Mouse (Mus musculus): ENCODE measurements at regions not wholly inside any gene's neighbourhood (a gene's known extent, or its start where the extent isn't known, plus 50 kb on each side); places are given as distances from the start of the nearest gene placed in this dataset.
A peak's percentile ranks its signal among the peaks of the same experiment; 100 is the strongest.

DNA sequence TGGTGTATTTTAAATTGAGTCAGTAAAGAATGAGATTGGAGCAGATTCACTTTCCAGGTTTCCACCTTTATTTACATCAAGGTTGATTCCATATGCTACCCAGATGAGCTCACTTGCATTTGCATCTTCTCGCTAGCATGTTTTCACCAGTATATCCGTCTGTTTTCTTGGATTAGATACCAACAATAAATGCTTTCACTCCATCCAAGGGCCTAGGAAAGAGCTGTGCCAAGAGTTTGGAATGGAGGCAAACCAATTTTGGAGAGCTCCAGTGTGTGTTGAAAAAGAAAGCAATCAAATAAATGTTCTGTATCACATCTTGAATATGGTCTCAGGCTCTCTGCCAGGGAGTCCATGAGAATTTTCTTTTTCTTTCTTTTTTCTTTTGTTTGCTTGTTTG is 72.6 kb upstream of the Raph1 start:
- no peaks in the 10 kb centered on the region for H3K27me3 ChIP-seq (replicated peaks; ENCODE audit: control insufficient read depth, insufficient read depth, low read length)
- H3K36me3 ChIP-seq (ENCODE audit: control insufficient read depth, insufficient read depth, low read length) = no peaks in the 10 kb centered on the region
- H3K4me2 ChIP-seq (ENCODE audit: low read length) = no peak overlapping the region
- WGBS = 71% methylated on average over 2 of the region's 2 CpGs
- H3K27ac ChIP-seq (ENCODE audit: low read depth, low read length) = no peak overlapping the region
- no peaks in the 10 kb centered on the region for H3K9me3 ChIP-seq (ENCODE audit: control insufficient read depth, low read length)
- H3K9ac ChIP-seq (ENCODE audit: low read depth, low read length) = no peak overlapping the region
- no peak overlapping the region for H3K4me3 ChIP-seq (ENCODE audit: low read length)
- ATAC-seq = no peak
- no peaks in the 10 kb centered on the region for H3K4me1 ChIP-seq (ENCODE audit: control insufficient read depth, insufficient read depth, low read depth, low read length)

- Histone ChIP-seq H3K4me1 (ENCODE audit: control insufficient read depth, insufficient read depth, low read depth, low read length) (no peaks in the 10 kb centered on the region), H3K4me3 (ENCODE audit: low read length) (no peak overlapping the region), H3K9me3 (ENCODE audit: control insufficient read depth, low read length) (no peaks in the 10 kb centered on the region), H3K4me2 (ENCODE audit: low read length) (no peak overlapping the region), H3K27ac (ENCODE audit: low read depth, low read length) (no peak overlapping the region), H3K9ac (ENCODE audit: low read depth, low read length) (no peak overlapping the region), H3K36me3 (ENCODE audit: control insufficient read depth, insufficient read depth, low read length) (no peaks in the 10 kb centered on the region), H3K27me3 (replicated peaks; ENCODE audit: control insufficient read depth, insufficient read depth, low read length) (no peaks in the 10 kb centered on the region)
- no peak for ATAC-seq
- WGBS = 63% methylated on average over 2 of the region's 2 CpGs
These were observed 72.2 kb upstream of the Raph1 start for GRCm38 (mm10) chr1:60639059-60639458.

DNA sequence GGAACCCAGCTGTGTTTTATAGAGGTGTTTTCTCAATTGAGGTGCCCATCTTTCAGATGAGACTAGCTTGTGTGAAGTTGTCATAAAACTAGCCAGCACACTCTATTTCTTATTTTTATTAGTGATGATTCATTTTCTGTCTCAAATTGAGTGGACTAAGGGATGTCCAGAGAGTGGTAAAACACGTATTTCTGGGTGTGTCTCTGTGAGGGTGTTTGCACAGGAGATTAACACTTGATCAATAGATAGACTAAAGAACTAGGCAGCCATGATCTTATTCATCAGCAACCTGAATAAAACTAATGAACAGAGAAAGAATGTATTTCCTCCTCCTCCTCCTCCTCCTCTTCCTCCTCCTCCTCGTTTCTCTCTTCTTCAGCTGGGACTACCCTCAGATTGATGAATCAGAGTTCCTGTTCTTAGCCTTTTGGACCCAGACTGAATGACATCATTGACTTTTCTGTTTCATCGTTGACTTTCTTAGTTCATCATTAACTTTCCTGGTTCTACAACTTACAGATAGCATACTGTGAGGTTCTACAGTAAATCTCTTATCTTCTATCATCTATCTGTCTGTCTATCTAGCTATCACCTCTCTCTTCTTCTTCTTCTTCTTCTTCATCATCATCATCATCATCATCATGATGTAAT is 70.0 kb upstream of the Raph1 start:
- no peak for ATAC-seq
- H3K9ac ChIP-seq (ENCODE audit: low read depth, low read length) = no peak overlapping the region
- no peak overlapping the region for H3K4me2 ChIP-seq (ENCODE audit: low read length)
- no peak overlapping the region for H3K27ac ChIP-seq (ENCODE audit: low read depth, low read length)
- no peak overlapping the region for H3K4me3 ChIP-seq (ENCODE audit: low read length)
- 84% methylated on average over 3 of the region's 3 CpGs for WGBS
- no peaks in the 10 kb centered on the region for H3K27me3 ChIP-seq (replicated peaks; ENCODE audit: control insufficient read depth, insufficient read depth, low read length)
- no peaks in the 10 kb centered on the region for H3K9me3 ChIP-seq (ENCODE audit: control insufficient read depth, low read length)
- H3K4me1 ChIP-seq (ENCODE audit: control insufficient read depth, insufficient read depth, low read depth, low read length) = no peaks in the 10 kb centered on the region
- no peaks in the 10 kb centered on the region for H3K36me3 ChIP-seq (ENCODE audit: control insufficient read depth, insufficient read depth, low read length)

DNA sequence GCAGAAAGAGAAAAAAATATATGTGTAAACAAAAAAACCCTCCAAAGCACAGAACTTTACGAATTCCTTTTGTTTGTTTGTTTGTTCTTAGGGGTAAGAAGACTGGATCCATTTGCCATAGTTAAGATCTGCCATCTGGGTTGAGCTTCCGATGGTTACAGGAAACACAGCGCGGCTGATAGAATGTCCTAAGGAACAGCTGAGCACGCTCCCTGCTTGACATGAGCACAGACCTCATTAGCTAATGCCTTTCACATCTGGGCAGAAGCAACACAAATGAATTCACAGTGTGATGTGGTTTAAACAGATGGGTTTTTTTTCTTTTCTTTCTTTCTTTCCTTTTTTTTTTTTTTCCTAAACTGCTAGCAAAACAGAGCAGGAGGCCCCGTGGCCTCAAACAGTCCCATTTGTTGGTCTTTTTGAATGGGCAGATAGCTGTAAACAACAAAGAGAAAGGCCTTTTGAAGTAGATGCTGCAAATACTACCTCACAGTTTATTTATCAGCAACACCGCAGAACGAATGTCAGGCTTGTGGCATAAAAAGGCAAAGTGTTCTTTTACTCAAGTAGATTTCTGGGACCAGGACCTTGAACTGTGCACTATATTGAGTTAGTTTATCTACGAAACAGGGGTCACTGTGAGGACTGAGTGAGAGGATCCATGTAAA is 61.0 kb upstream of the Raph1 start:
- Histone ChIP-seq H3K27ac (ENCODE audit: low read depth, low read length) (no peak overlapping the region), H3K27me3 (replicated peaks; ENCODE audit: control insufficient read depth, insufficient read depth, low read length) (no peaks in the 10 kb centered on the region), H3K9ac (ENCODE audit: low read depth, low read length) (no peak overlapping the region), H3K4me2 (ENCODE audit: low read length) (no peak overlapping the region), H3K9me3 (ENCODE audit: control insufficient read depth, low read length) (no peaks in the 10 kb centered on the region), H3K4me3 (ENCODE audit: low read length) (no peak overlapping the region), H3K4me1 (ENCODE audit: control insufficient read depth, insufficient read depth, low read depth, low read length) (peaks cover 9% of the 10 kb centered on the region; the same call in 1 of the 2 replicates), H3K36me3 (ENCODE audit: control insufficient read depth, insufficient read depth, low read length) (no peaks in the 10 kb centered on the region)
- WGBS = 28% methylated on average over 9 of the region's 9 CpGs
- no peak for ATAC-seq

DNA sequence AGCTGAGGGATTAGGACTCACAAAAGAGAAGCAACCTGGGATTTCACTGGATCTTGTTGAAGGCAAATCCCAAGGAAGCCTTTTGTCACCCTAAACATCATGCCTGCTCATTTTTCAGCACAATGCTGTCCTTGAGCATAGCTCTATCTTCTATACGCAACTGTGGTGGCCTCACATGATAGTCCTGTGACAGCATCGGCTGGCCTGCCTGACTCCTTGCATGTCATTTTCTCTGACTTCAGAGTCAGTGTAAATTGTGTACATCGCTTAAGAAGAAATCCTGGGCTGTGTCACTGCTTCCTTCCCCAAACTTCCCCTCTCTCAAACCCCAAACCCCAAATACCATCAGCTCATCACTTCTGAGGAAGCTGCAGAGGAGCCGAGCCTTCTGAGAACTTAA is 60.5 kb upstream of the Raph1 start:
- Histone ChIP-seq H3K9ac (ENCODE audit: low read depth, low read length) (no peak overlapping the region), H3K4me2 (ENCODE audit: low read length) (no peak overlapping the region), H3K36me3 (ENCODE audit: control insufficient read depth, insufficient read depth, low read length) (no peaks in the 10 kb centered on the region), H3K27ac (ENCODE audit: low read depth, low read length) (no peak overlapping the region), H3K4me3 (ENCODE audit: low read length) (no peak overlapping the region), H3K4me1 (ENCODE audit: control insufficient read depth, insufficient read depth, low read depth, low read length) (peaks cover 9% of the 10 kb centered on the region; the same call in 1 of the 2 replicates), H3K27me3 (replicated peaks; ENCODE audit: control insufficient read depth, insufficient read depth, low read length) (no peaks in the 10 kb centered on the region), H3K9me3 (ENCODE audit: control insufficient read depth, low read length) (no peaks in the 10 kb centered on the region)
- no peak for ATAC-seq
- 34% methylated on average over 4 of the region's 4 CpGs for WGBS

GRCm38 (mm10) chr1:60625698-60626486 is 59.0 kb upstream of the Raph1 start:
- Histone ChIP-seq H3K36me3 (ENCODE audit: control insufficient read depth, insufficient read depth, low read length) (no peaks in the 10 kb centered on the region), H3K27ac (ENCODE audit: low read depth, low read length) (peak overlapping the region; percentile 51; the same call in 1 of the 2 replicates), H3K9ac (ENCODE audit: low read depth, low read length) (no peak overlapping the region), H3K4me3 (ENCODE audit: low read length) (no peak overlapping the region), H3K9me3 (ENCODE audit: control insufficient read depth, low read length) (no peaks in the 10 kb centered on the region), H3K4me2 (ENCODE audit: low read length) (peak overlapping the region; percentile 10; the same call in 1 of the 2 replicates), H3K4me1 (ENCODE audit: control insufficient read depth, insufficient read depth, low read depth, low read length) (peaks cover 9% of the 10 kb centered on the region; the same call in 1 of the 2 replicates), H3K27me3 (replicated peaks; ENCODE audit: control insufficient read depth, insufficient read depth, low read length) (no peaks in the 10 kb centered on the region)
- ATAC-seq = peak; percentile 90
- 68% methylated on average over 15 of the region's 17 CpGs for WGBS

GRCm38 (mm10) chr1:60624231-60624630 is 57.3 kb upstream of the Raph1 start:
- Histone ChIP-seq H3K27ac (ENCODE audit: low read depth, low read length) (no peak overlapping the region), H3K9ac (ENCODE audit: low read depth, low read length) (no peak overlapping the region), H3K4me1 (ENCODE audit: control insufficient read depth, insufficient read depth, low read depth, low read length) (peaks cover 9% of the 10 kb centered on the region; the same call in 1 of the 2 replicates), H3K36me3 (ENCODE audit: control insufficient read depth, insufficient read depth, low read length) (no peaks in the 10 kb centered on the region), H3K9me3 (ENCODE audit: control insufficient read depth, low read length) (no peaks in the 10 kb centered on the region), H3K4me2 (ENCODE audit: low read length) (no peak overlapping the region), H3K4me3 (ENCODE audit: low read length) (no peak overlapping the region), H3K27me3 (replicated peaks; ENCODE audit: control insufficient read depth, insufficient read depth, low read length) (no peaks in the 10 kb centered on the region)
- ATAC-seq = no peak
- 95% methylated on average over 4 of the region's 4 CpGs for WGBS

GRCm38 (mm10) chr1:60623440-60624016 is 56.6 kb upstream of the Raph1 start:
- Histone ChIP-seq H3K27me3 (replicated peaks; ENCODE audit: control insufficient read depth, insufficient read depth, low read length) (no peaks in the 10 kb centered on the region), H3K9me3 (ENCODE audit: control insufficient read depth, low read length) (no peaks in the 10 kb centered on the region), H3K9ac (ENCODE audit: low read depth, low read length) (no peak overlapping the region), H3K4me2 (ENCODE audit: low read length) (no peak overlapping the region), H3K36me3 (ENCODE audit: control insufficient read depth, insufficient read depth, low read length) (no peaks in the 10 kb centered on the region), H3K4me3 (ENCODE audit: low read length) (no peak overlapping the region), H3K27ac (ENCODE audit: low read depth, low read length) (no peak overlapping the region), H3K4me1 (ENCODE audit: control insufficient read depth, insufficient read depth, low read depth, low read length) (peaks cover 9% of the 10 kb centered on the region; the same call in 1 of the 2 replicates)
- WGBS = 94% methylated on average over 3 of the region's 3 CpGs
- no peak for ATAC-seq

- no peak overlapping the region for H3K4me3 ChIP-seq (ENCODE audit: low read length)
- no peak for ATAC-seq
- H3K27me3 ChIP-seq (replicated peaks; ENCODE audit: control insufficient read depth, insufficient read depth, low read length) = no peaks in the 10 kb centered on the region
- 88% methylated on average over 3 of the region's 3 CpGs for WGBS
- no peak overlapping the region for H3K27ac ChIP-seq (ENCODE audit: low read depth, low read length)
- H3K4me2 ChIP-seq (ENCODE audit: low read length) = no peak overlapping the region
- no peaks in the 10 kb centered on the region; the same call in 1 of the 2 replicates for H3K4me1 ChIP-seq (ENCODE audit: control insufficient read depth, insufficient read depth, low read depth, low read length)
- H3K9me3 ChIP-seq (ENCODE audit: control insufficient read depth, low read length) = no peaks in the 10 kb centered on the region
- no peak overlapping the region for H3K9ac ChIP-seq (ENCODE audit: low read depth, low read length)
- H3K36me3 ChIP-seq (ENCODE audit: control insufficient read depth, insufficient read depth, low read length) = no peaks in the 10 kb centered on the region
These were observed 54.9 kb upstream of the Raph1 start for GRCm38 (mm10) chr1:60621770-60622169.

Data from hindbrain, embryonic 16.5 days (tissue).